In genomic region chr6:111954401-111954800, GRCm38 (mm10) we compare ENCODE assay signal across 20 mouse cellular contexts.
"Had no signal": no experiment of that assay in that cellular context is flagged by ENCODE, and none has a peak within 500 bp of the region (broad histone marks: within the 10 kb centered on the region; RNA-seq: fewer than 3 reads in every experiment).

No protein-coding gene starts in this region.

- H3K9ac ChIP-seq: limb, embryonic 12.5 days; limb, embryonic 15.5 days; liver, embryonic 14.5 days; liver, postnatal 0 days; lung, embryonic 14.5 days; midbrain, embryonic 12.5 days; midbrain, embryonic 15.5 days had no signal

- H3K4me2 ChIP-seq: limb, embryonic 12.5 days; limb, embryonic 15.5 days; liver, embryonic 11.5 days; lung, embryonic 14.5 days; midbrain, embryonic 12.5 days; midbrain, embryonic 15.5 days had no signal

- H3K36me3 ChIP-seq: limb, embryonic 12.5 days; limb, embryonic 15.5 days; midbrain, embryonic 12.5 days; midbrain, embryonic 15.5 days had no signal

- H3K4me3 ChIP-seq: limb, embryonic 12.5 days; limb, embryonic 15.5 days; midbrain, embryonic 12.5 days; midbrain, embryonic 15.5 days had no signal

- H3K9me3 ChIP-seq: limb, embryonic 12.5 days; limb, embryonic 15.5 days; midbrain, embryonic 12.5 days; midbrain, embryonic 15.5 days had no signal

- DNase-seq: kidney, adult 2 months; kidney, postnatal 25 days; layer of hippocampus, postnatal 36 days; left cerebral cortex, postnatal 4 days; liver, postnatal 0 days; lung, embryonic 14.5 days; thymus, adult 2 months; thymus, postnatal 14 days; thymus, postnatal 4 days had no signal

- H3K27me3 ChIP-seq: limb, embryonic 12.5 days; limb, embryonic 15.5 days; midbrain, embryonic 12.5 days; midbrain, embryonic 15.5 days had no signal

- H3K27ac ChIP-seq: kidney, postnatal 0 days; limb, embryonic 12.5 days; limb, embryonic 15.5 days; liver, embryonic 14.5 days; macrophage; midbrain, embryonic 12.5 days; midbrain, embryonic 15.5 days; stomach, postnatal 0 days had no signal

- ATAC-seq: intestine, embryonic 16.5 days; liver, postnatal 0 days; lung, postnatal 0 days; midbrain, embryonic 15.5 days had no signal

- H3K4me1 ChIP-seq: limb, embryonic 12.5 days; limb, embryonic 15.5 days; midbrain, embryonic 12.5 days; midbrain, embryonic 15.5 days had no signal
